Mouse (Mus musculus): Measurements from ENCODE around the gene Gm28035. TPM values are rescaled to one million over a fixed set of nuclear protein-coding genes. Genes with fewer than 3 reads are reported as not detected.

The Gm28035 gene
- total RNA-seq, 2 experiments from 2014 or later: 0.88 to 1.5 TPM

- DNase-seq: no peak
Measured at GRCm38 (mm10) chr2:30261921-30262839, 21.8 kb downstream of the Gm28035 start.

GRCm38 (mm10) chr2:30262840-30263441 is 22.6 kb downstream of the Gm28035 start:
- DNase-seq: peak; percentile 74

GRCm38 (mm10) chr2:30263811-30264210 is 23.4 kb downstream of the Gm28035 start:
- DNase-seq: no peak

- no peak for DNase-seq
Measured at GRCm38 (mm10) chr2:30264671-30265519, 24.5 kb downstream of the Gm28035 start.

DNA sequence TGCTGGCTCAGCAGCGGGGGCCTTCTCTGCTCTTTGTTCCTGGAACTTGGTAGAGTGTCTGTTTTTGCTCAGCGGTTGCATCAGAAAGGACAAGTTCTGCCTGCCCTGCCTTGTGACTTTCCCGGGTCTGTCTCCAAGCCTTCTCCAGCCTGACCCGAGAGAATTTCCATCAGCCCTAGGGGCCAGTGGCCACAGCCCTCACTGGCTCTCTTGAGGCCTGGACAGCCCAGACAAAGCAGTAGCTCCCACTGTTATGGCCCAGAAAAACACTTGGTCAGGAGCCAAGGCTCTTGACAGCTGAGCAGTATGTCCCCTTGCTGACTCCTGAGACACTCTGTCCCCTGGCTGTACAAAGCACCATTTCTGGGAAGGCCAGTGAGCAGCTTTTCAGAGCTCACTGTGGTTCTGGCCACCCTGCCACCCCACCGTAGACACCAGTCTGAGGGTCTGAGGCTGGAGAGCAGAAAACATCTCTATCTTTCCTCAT is 25.4 kb downstream of the Gm28035 start, which contains the start of gene Phyhd1:
Gene Phyhd1, plus strand, starts transcription at position 437 of the 487 bp plus-strand sequence.
- peak; percentile 82 for DNase-seq

DNA sequence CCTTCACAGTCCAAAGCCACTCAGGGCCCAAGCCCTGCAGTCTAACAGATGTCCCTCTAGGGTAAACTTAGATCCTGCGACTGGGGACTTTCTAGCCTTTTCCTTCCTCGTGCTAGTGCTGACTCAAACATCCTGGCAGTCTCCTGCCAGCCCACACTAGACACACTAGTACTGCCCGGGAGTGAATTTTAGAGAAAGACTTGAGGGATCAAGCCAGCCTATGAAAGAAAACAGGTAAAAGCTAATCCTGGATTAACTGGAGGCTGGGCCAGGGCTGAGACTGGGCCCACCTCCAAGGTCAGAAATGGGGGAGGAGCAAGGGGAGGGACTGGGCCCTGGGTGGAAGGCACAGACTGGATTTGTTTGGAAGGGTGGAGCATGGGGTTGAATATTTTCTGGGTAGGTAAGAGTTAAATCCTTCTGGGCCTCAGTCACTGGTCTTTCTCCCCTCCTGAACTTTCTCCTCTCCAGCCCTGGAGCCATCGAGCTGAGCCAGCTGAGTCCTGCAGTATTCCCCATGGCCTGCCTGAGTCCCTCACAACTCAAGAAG is 26.1 kb downstream of the Gm28035 start:
- DNase-seq: peak; percentile 85

DNA sequence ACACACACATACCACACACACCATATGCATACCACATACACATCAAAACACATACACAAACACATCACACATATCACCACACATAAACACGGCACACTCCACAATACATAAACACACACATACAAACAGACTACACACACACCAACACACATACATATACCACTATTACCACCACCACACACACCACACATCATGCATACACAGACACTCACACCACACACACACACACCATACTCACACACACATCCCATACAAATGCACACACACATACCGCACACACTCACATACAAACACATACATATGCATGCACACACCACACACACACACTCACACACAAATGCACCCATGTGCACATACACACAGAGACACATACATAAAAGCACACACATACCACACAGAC is 27.1 kb downstream of the Gm28035 start:
- DNase-seq: no peak

GRCm38 (mm10) chr2:30268371-30268770 is 28.0 kb downstream of the Gm28035 start:
- DNase-seq: no peak

GRCm38 (mm10) chr2:30269241-30269990 is 29.0 kb downstream of the Gm28035 start:
- peak; percentile 20 for DNase-seq

DNA sequence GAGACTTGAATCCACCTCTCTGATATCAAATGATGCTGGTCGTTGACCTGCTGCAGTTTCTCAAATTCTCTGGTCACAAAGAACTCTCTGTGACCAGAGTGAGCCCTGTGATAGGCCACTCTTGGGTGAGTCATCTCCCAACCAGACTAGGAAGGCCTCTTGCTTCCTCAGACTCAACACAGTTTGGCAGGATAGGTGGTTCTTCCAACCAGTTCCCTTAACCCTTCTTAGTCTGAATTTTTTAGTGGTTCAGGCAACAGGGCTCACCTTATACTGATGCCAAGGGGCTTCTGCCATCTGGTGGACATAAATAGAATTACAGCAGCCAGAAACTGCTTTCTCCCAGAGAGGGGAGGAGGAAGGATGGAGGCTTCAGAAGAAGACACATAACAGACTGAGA is 29.8 kb downstream of the Gm28035 start:
- DNase-seq: peak; percentile 76

GRCm38 (mm10) chr2:30280743-30281142 is 40.4 kb downstream of the Gm28035 start, which contains the start of gene Gm28038:
Gene Gm28038 (plus strand): TSS chr2:30281043.
- no peak for DNase-seq

DNA sequence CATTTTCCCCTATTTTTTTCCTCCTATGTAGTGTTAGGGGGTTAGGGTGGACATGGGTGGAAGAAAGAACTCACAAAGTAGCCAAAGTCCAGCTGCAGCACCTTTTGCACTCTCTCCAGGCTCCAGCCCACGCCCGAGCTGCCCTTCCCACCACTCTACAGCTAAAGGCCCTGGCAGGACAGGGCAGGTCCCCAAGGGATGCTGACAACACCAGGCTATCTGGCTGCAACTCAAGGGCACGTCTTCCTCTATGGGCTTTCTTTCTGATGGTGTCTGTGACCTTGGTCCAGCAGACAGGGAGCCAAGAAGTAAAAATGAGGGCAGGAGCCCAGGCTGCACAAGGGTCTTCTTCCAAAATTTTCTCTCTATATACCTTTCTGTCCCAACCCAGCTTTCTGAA is 41.3 kb downstream of the Gm28035 start:
- DNase-seq: no peak

GRCm38 (mm10) chr2:30283193-30283592 is 42.8 kb downstream of the Gm28035 start:
- DNase-seq: no peak

DNA sequence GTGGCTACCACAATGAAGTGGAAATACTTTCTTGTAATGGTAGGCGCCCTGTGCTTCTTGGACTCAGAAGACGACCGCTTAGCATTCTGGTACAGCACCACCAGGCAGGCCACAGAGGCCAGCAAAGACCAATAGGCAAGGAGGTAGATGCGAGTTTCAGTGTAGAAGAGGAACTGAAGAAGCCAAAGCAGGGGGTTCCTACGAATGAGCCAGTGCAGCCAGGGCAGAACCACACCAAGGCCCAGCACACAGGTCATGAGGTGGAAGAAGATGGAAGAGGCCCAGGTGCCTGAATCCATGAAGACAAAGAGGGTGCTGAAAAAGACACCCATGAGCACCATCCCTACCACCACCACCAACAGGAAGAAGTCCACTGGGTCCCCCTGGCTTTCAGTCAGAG is 44.6 kb downstream of the Gm28035 start:
- no peak for DNase-seq

GRCm38 (mm10) chr2:30285416-30286181 is 45.2 kb downstream of the Gm28035 start:
- DNase-seq: peak; percentile 20

DNA sequence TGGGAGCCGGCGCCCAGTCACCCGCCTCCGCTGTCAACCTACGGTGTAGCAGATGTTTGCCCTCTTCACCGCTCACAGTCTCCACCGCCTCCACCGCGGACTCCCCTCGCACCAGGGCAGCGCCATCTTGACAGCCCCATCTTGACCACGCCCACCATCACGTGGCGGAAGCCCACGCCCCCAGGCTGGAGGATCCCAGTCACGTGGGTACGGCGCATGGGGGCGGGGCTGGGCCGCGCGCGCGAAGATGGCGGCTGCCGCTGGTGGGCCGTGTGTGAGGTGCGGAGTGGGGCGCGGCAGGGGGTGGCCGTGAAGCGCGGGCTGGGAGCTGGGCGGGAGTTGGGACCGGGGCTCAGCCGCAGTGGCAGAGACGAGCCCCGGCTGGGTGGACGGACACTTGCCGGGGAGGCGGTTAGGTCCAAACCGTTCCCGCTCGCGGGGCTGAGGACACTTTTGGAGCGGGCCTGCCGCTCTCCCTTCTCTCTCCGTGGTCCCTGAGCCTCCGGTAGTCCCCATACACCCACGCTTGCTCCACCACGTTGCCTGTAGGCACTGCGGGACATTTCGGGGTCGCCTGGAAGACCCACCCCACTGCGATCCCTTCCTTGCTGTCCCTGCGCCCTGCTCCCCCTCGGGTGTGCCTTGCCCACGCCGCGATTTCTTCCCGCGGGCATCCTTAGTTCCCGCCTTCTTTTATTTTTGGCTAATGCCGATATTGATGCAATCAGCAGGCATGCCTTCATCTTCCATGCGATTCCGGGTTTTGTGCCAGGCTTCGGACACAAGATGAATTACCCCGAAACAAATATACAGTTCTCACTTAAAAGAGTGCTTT is 46.0 kb downstream of the Gm28035 start, which contains the start of the genes Dolk and Nup188:
Gene Dolk, minus strand, starts transcription at position 143 of the 835 bp plus-strand sequence.
Gene Nup188, plus strand, starts transcription at position 206 of the 835 bp plus-strand sequence.
- peak; percentile 99 for DNase-seq

- no peak for DNase-seq
Measured at GRCm38 (mm10) chr2:30287027-30287373, 46.6 kb downstream of the Gm28035 start.

DNA sequence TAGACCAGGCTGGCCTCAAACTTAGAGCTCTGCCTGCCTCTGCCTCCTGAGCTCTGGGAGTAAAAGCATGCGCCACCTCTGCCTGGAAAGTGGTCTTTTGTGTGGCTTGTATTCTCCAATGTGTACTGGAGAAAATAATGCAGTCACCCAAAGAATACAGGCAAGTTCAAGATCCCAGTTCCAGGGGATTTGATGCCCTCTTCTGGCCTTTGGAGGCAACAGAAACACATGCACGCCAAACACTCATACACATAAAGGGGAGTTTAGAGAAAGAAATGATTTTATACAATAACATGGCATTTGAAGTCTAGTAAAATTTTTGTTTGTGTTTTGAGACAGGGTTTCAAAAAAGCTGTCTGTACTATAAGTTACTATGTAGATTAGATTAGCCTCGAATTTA is 59.2 kb downstream of the Gm28035 start:
- peak; percentile 14 for DNase-seq

- no peak for DNase-seq
Measured at GRCm38 (mm10) chr2:30299966-30300365, 59.6 kb downstream of the Gm28035 start.

GRCm38 (mm10) chr2:30306087-30306486 is 65.7 kb downstream of the Gm28035 start:
- DNase-seq: no peak

All from heart, postnatal 4 days (tissue).